Mouse (Mus musculus): Measurements from ENCODE around the gene Gng7. TPM values are rescaled to one million over a fixed set of nuclear protein-coding genes. Genes with fewer than 3 reads are reported as not detected.
"Not testable (repeated sequence)": the region's sequence is repeated elsewhere in the genome, so short reads cannot be mapped to it uniquely, and the experiment has no call there.

Gene Gng7
- total RNA-seq, 2 experiments from 2014 or later, result 66.6 to 111 TPM

- DNase-seq (ENCODE audit: extremely low spot score in 1 of 2, low spot score in 2 of 2), result no peak
- intact Hi-C loops (cut with DNase I), result no loop called here
- H3K4me3 ChIP-seq, result no peak overlapping the region
- peak; percentile 36 for TF ChIP-seq CTCF (IDR thresholded peaks at IDR 0.05)
- no peak overlapping the region for H3K27ac ChIP-seq
Observed at GRCm38 (mm10) chr10:81050645-81051044, 35.9 kb upstream of the Gng7 start.

DNA sequence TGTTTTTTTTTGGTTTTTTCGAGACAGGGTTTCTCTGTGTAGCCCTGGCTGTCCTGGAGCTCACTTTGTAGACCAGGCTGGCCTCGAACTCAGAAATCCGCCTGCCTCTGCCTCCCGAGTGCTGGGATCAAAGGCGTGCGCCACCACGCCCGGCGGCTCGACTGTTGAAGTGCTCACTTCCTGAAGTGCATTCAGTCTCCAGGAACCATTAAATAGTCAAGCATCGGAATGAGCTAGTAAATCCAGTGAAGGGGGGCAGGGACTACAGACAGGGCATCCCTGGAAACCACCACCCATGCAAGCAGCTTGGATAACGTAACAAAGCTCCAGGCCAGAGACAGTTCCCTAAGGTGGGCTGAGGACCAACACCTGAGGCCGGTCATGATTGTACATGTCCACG lies 30.5 kb upstream of the Gng7 start:
- DNase-seq (ENCODE audit: extremely low spot score in 1 of 2, low spot score in 2 of 2); intact Hi-C loops (cut with DNase I); H3K4me3 ChIP-seq; H3K27ac ChIP-seq: not testable (repeated sequence)

GRCm38 (mm10) chr10:81041458-81042175 lies 26.9 kb upstream of the Gng7 start:
- Histone ChIP-seq H3K27ac (no peak overlapping the region), H3K4me3 (no peak overlapping the region)
- intact Hi-C loops (cut with DNase I), result loop anchor here (1.0 kb wide), 1 partner anchor 41 kb away; no protein-coding TSS in a partner anchor
- peak; percentile 71 to 74 for DNase-seq (ENCODE audit: extremely low spot score in 1 of 2, low spot score in 2 of 2)
- peak; percentile 84 for TF ChIP-seq CTCF (IDR thresholded peaks at IDR 0.05)

GRCm38 (mm10) chr10:81036988-81037580 lies 22.3 kb upstream of the Gng7 start, which contains the start of gene Slc39a3:
Gene Slc39a3, minus strand, starts transcription at chr10:81037426.
- peak; percentile 98 to 99 for DNase-seq (ENCODE audit: extremely low spot score in 1 of 2, low spot score in 2 of 2)
- no peak; the same call in 1 of the 2 replicates for TF ChIP-seq CTCF (IDR thresholded peaks at IDR 0.05)
- intact Hi-C loops (cut with DNase I), result loop anchor here (1.0 kb wide), 1 partner anchor 37 kb away; no protein-coding TSS in a partner anchor
- Histone ChIP-seq H3K4me3 (peak within 1 kb of the TSS; percentile 99), H3K27ac (peak within 1 kb of the TSS; percentile 92)

DNA sequence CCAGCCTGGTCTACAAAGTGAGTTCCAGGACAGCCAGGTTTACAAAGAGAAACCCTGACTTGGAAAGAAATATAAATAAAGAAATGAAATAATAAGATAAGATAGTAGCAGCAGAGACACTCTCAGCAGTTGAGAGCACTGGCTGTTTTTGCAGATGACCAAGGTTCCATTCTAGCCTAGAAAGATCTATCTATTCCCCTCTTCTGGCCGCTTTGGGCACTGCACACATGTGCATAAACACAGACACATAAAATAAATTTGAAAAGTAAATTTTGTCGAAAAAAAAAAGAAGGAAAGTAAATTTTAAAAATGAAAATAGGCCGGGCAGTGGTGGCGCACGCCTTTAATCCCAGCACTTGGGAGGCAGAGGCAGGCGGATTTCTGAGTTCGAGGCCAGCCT lies 21.5 kb upstream of the Gng7 start:
- intact Hi-C loops (cut with DNase I), result no loop called here
- Histone ChIP-seq H3K27ac (no peak overlapping the region), H3K4me3 (no peak overlapping the region)
- DNase-seq (ENCODE audit: extremely low spot score in 1 of 2, low spot score in 2 of 2), result no peak
- TF ChIP-seq CTCF (IDR thresholded peaks at IDR 0.05), result peak; percentile 41

DNA sequence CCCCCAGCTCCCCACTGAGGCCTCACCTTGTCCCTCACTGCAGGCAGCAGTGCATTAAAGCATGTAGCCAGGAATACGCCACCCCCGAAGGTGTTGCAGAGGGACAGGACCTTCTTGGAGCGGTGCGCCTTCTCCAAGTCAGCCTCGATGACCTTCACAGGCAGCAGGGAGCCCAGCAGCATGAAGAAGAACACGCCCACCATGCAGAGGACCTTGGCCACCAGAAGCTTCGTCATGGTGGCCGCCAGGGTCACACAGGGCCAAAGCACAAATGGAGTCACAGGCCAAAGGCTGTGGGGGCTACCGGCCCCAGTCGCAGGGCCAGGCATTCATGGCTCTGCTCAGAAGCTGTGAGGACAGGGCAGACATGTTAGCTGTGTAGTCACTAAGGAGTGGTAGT lies 18.8 kb upstream of the Gng7 start:
- intact Hi-C loops (cut with DNase I), result no loop called here
- TF ChIP-seq CTCF (IDR thresholded peaks at IDR 0.05), result no peak
- no peak for DNase-seq (ENCODE audit: extremely low spot score in 1 of 2, low spot score in 2 of 2)
- H3K4me3 ChIP-seq, result no peak overlapping the region
- H3K27ac ChIP-seq, result no peak overlapping the region

GRCm38 (mm10) chr10:81029031-81029430 lies 14.3 kb upstream of the Gng7 start:
- TF ChIP-seq CTCF (IDR thresholded peaks at IDR 0.05), result no peak
- intact Hi-C loops (cut with DNase I), result no loop called here
- no peak for DNase-seq (ENCODE audit: extremely low spot score in 1 of 2, low spot score in 2 of 2)
- H3K4me3 ChIP-seq, result no peak overlapping the region
- H3K27ac ChIP-seq, result no peak overlapping the region

DNA sequence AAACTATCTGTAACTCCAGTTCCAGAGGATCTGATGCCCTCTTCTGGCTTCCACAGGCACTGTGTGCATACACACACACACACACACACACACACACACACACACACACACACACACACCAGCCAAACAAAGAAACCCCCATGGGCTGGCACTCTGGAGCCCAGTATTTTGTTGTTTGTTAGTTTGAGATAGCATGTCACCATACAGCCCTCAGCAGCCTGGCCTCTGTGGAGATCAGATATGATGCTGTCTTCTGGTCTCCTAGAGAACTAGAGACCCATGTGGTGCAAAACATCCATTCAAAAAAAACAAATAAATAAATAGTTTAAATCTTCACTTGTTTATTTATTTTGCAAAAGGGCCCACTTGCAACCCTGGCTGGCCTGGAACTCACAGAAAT lies 13.5 kb upstream of the Gng7 start:
- DNase-seq (ENCODE audit: extremely low spot score in 1 of 2, low spot score in 2 of 2), result no peak
- intact Hi-C loops (cut with DNase I), result no loop called here
- Histone ChIP-seq H3K27ac (no peak overlapping the region), H3K4me3 (no peak overlapping the region)
- TF ChIP-seq CTCF (IDR thresholded peaks at IDR 0.05), result no peak

GRCm38 (mm10) chr10:81027331-81027730 lies 12.6 kb upstream of the Gng7 start:
- no peak for TF ChIP-seq CTCF (IDR thresholded peaks at IDR 0.05)
- DNase-seq (ENCODE audit: extremely low spot score in 1 of 2, low spot score in 2 of 2), result peak in 1 of 2 experiments; percentile 46
- peak overlapping the region; percentile 66 for H3K27ac ChIP-seq
- intact Hi-C loops (cut with DNase I), result no loop called here
- no peak overlapping the region for H3K4me3 ChIP-seq

DNA sequence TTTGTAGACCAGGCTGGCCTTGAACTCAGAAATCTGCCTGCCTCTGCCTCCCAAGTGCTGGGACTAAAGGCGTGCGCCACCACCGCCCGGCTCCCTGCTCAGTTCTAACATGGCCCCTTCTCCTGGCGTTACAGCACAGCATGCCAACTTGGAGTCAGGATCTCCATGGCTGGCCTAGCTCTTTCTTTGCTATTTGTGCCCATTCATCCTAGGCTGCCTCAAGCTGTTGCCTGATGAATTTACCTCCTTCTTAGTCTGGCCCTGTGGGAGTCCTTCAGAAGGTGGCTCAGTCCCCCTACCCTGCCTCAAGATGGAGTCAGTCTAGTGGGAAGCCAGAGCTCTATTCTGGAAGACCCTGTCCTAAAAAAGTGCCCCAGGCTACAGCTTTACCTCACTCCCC lies 12.1 kb upstream of the Gng7 start:
- no peak for DNase-seq (ENCODE audit: extremely low spot score in 1 of 2, low spot score in 2 of 2)
- TF ChIP-seq CTCF (IDR thresholded peaks at IDR 0.05), result no peak
- H3K4me3 ChIP-seq, result no peak overlapping the region
- peak overlapping the region; percentile 66 for H3K27ac ChIP-seq
- intact Hi-C loops (cut with DNase I), result no loop called here

DNA sequence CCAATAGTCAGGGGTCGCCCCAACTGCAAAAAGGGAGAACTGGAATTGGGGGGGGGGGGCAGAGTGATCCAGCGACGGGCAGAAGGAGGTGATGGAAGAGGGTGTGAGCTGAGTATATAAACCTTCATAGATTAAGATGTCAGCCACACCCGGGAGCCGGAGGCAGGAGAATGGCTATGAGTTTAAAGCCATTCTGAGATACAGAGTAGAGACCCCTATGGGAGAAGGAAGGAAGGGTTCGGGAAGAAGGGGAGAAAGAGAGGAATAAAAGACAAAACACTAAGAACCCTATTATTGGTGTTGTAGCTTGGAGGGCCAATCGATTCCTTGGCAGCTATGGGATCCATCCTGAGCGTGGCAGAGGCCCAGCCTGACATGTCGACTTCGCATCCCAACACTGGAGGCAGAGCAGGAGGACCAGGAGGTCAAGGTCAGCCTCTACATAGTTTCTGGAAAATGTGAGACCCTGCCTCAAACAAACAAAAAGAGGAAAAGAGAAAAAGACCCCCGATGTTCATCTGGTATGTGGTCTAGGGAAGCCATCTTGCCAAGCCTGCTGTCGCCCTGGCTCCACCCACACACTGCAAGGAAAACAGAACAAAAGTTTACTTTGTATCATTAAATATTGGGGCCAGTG lies 11.0 kb upstream of the Gng7 start, which contains the start of gene Diras1:
Diras1 (minus strand) TSS at position 24 of the 637 bp plus-strand sequence.
- no peak for DNase-seq (ENCODE audit: extremely low spot score in 1 of 2, low spot score in 2 of 2)
- intact Hi-C loops (cut with DNase I), result no loop called here
- Histone ChIP-seq H3K27ac (peak within 1 kb of the TSS; percentile 92), H3K4me3 (peak within 1 kb of the TSS; percentile 57)
- no peak; the same call in none of the 2 replicates for TF ChIP-seq CTCF (IDR thresholded peaks at IDR 0.05)

DNA sequence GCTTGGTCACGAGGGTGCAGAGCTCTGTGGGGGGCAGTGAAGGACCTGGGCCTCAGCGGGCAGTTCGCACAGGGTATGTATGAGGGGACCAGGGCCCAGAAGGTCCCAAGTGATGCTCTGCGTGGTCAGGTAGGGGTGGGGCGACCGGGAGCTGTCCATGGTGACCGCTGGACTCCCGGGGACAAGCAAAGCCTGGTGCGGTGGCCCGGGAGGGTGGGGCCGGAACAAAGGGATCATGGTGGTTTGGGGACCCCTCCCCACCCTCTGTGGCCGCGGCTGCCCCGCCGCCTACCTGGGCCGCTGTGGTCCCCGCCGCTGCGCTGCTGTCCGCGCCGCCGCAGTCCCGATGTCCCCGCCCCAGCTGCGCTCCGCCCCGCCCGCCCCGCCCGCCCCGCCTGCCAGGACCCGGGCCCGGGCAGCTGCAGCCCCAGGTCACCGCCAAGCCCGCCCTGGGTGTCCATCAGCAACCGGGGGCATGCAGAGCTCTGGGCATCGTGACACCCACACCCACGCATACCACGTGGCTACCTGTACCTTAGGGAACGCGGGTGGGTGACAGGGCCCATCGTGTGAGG lies 10.4 kb upstream of the Gng7 start:
- Histone ChIP-seq H3K27ac (peak overlapping the region; percentile 92), H3K4me3 (peak overlapping the region; percentile 57)
- intact Hi-C loops (cut with DNase I), result no loop called here
- TF ChIP-seq CTCF (IDR thresholded peaks at IDR 0.05), result no peak
- DNase-seq (ENCODE audit: extremely low spot score in 1 of 2, low spot score in 2 of 2), result peak in 1 of 2 experiments; percentile 45
